Mouse (Mus musculus) limb, embryonic 15.5 days (tissue): ENCODE data around the gene Lhpp. TPM values are rescaled to one million over a fixed set of nuclear protein-coding genes. Genes with fewer than 3 reads are reported as not detected.

Experiments
- ATAC-seq: fragments of 200-750 bp; cut with Nextera tagmentation; 2 replicates; pipeline ENCODE4 v1.8.0; 2017; ENCODE audit warnings: low read depth, moderate TSS enrichment; ENCODE audit not compliant: insufficient number of reproducible peaks, low FRiP score, low TSS enrichment
- H3K27ac ChIP-seq: fragments of 300-500 bp; sonication (generic); 2 replicates; pipeline ENCODE4 v1.5.1; 2015; ENCODE audit warnings: moderate library complexity, mild to moderate bottlenecking, inconsistent platforms
- H3K27me3 ChIP-seq: fragments of 300-500 bp; sonication (generic); 2 replicates; pipeline ENCODE4 v1.6.1; 2015; ENCODE audit warnings: inconsistent platforms
- H3K36me3 ChIP-seq: fragments of 300-500 bp; sonication (generic); 2 replicates; pipeline ENCODE4 v1.6.1; 2015; ENCODE audit warnings: inconsistent platforms
- H3K4me1 ChIP-seq: fragments of 300-500 bp; sonication (generic); 2 replicates; pipeline ENCODE4 v1.6.1; 2015; ENCODE audit warnings: inconsistent platforms
- H3K4me2 ChIP-seq: fragments of 300-500 bp; sonication (generic); 2 replicates; pipeline ENCODE4 v1.6.1; 2015; ENCODE audit warnings: mild to moderate bottlenecking, inconsistent platforms
- H3K4me3 ChIP-seq: fragments of 300-500 bp; sonication (generic); 2 replicates; pipeline ENCODE4 v1.5.1; 2015; ENCODE audit warnings: mild to moderate bottlenecking, inconsistent platforms
- H3K9ac ChIP-seq: fragments of 300-500 bp; sonication (generic); 2 replicates; pipeline ENCODE4 v1.6.1; 2015; ENCODE audit warnings: inconsistent platforms
- H3K9me3 ChIP-seq: fragments of 300-500 bp; sonication (generic); 2 replicates; pipeline ENCODE4 v1.6.1; 2016; ENCODE audit warnings: inconsistent platforms
- WGBS: fragments of 180-500 bp; shearing (Covaris S2); methylation state at CpG from one replicate; pipeline ENCODE4 v1.1.7; 2015; 5-methylcytosine and 5-hydroxymethylcytosine counted together
- polyA plus RNA-seq: library from polyadenylated mRNA; unstranded; fragments of >200 nt; fragmentation: Nextera tagmentation; extraction: Ambion mirVana; gene quantifications from 2 replicates; pipeline ENCODE4 v1.2.1, GENCODE M21; 2015

Gene Lhpp
- polyA plus RNA-seq, 1 experiment from 2014 or later: 16.8 TPM

DNA sequence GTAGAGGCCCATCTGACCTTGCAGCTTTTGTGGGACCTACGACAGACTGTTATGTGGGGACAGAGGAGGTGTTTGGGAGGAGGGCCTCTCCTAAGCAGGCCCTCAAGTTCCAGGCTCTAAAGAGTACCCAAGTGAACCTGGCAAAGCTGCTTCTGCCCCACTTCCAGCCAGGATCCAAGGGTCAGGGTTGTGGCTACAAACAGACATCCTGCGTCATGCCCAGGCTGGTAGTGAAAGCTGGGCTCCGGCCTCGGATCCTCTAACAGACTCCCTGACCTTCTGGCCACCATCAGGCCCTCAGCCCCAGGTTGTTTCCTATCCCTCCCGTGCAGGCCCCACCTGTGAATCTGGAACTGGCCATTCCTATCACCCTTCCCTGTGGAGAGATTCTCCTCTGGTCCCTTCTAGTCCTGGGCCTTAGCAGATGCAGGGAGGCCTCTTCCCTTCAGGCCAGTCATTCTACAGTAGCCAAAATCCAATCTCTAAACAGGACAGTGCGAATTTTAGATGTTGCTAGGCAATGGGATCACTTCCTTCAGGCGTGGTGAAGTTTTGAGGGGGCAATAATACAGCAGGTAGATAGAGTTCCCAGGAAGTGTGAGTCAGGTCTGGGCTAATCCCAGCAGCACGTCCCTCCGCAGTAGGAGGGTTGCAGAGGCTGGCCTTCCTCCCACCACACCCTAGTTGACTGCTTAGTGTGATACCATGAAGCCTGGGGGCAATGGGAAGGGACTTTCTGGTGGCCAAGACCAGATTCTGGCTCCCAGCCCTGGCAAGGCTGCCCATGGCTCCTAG lies 93.3 kb downstream of the Lhpp start:
- Histone ChIP-seq H3K27ac (no peak overlapping the region), H3K36me3 (0 out of 2 replicates have a peak, but pooled peaks cover 2% of the 10 kb centered on the region), H3K9ac (no peak overlapping the region), H3K4me3 (no peak overlapping the region), H3K27me3 (no peaks in the 10 kb centered on the region), H3K4me2 (no peak overlapping the region), H3K9me3 (no peaks in the 10 kb centered on the region), H3K4me1 (peaks cover 8% of the 10 kb centered on the region)
- WGBS: 79% methylated on average over 9 of the region's 9 CpGs
- no peak for ATAC-seq

DNA sequence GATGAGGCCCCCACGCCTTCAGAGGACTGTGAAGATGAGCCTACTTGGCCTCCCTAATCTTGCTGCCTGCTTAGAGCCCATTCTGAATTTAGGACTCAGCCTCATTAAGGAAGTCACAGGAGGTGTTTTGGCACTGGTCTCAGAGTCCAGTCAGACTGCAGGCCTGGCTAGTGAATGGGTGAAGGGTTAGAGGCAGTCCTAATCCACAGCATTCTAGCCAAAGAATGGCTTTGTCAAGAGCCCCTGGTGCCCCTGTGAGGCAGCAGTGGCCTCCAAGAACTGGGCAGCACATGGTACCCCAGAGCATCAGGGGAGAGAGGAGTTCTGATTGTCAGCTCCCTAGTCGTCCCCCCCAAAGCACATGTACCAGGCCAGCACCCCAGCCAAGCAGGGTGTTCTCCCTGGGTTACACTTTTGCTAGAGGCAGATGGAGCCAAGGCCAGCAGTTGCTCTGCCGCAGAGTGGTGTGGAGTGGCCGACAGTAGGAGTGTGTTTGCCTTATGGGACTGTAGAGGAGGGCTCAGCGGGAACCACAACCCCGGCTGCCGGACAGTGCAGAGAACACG lies 94.0 kb downstream of the Lhpp start:
- Histone ChIP-seq H3K36me3 (0 out of 2 replicates have a peak, but pooled peaks cover 2% of the 10 kb centered on the region), H3K4me1 (peaks cover 8% of the 10 kb centered on the region), H3K4me3 (no peak overlapping the region), H3K4me2 (no peak overlapping the region), H3K9me3 (no peaks in the 10 kb centered on the region), H3K27ac (no peak overlapping the region), H3K9ac (no peak overlapping the region), H3K27me3 (no peaks in the 10 kb centered on the region)
- 86% methylated on average over 8 of the region's 8 CpGs for WGBS
- ATAC-seq: no peak

DNA sequence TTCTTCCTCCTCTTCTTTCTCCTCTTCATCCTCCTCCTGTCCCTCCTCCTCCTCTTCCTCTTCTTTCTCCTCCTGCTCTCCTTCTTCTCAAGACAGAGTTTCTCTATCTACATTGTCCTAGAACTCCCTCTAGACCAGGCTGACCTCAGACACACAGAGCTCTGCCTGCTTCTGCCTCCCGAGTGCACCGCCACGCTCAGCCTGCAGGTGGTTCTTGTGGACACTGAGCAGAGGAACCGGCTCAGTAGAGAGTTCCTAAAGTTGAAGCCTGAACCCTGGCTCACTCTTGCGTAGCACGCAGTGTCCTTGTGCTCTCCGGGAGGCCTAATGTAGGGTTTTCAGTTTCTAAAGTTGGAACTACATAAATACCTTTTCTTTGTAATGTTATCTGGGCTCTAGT lies 94.7 kb downstream of the Lhpp start:
- Histone ChIP-seq H3K9ac (no peak overlapping the region), H3K4me2 (no peak overlapping the region), H3K9me3 (no peaks in the 10 kb centered on the region), H3K27me3 (no peaks in the 10 kb centered on the region), H3K27ac (no peak overlapping the region), H3K4me3 (no peak overlapping the region), H3K4me1 (peaks cover 3% of the 10 kb centered on the region), H3K36me3 (0 out of 2 replicates have a peak, but pooled peaks cover 2% of the 10 kb centered on the region)
- ATAC-seq: no peak
- WGBS: 92% methylated on average over 7 of the region's 7 CpGs

DNA sequence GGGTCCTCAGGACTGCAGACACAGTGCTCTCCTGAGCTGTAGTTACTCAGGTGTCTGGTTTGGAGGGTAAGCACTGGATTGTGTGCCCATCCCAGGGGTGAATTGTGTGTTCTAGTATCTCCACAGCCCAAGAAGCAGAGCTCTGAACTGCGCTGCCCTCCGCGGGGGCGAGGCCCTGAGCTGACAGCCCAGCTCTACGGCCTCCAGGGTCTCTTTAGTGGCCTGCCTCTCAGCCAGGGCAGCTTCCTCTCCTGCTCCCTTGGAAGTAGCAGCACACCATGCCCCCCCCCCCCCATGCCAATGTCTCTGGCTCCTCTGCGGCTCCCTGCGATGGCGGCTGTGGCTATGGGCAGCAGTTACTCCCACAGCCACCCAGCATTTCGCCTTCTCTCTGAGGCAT lies 101.1 kb downstream of the Lhpp start:
- Histone ChIP-seq H3K4me2 (no peak overlapping the region), H3K27ac (no peak overlapping the region)

DNA sequence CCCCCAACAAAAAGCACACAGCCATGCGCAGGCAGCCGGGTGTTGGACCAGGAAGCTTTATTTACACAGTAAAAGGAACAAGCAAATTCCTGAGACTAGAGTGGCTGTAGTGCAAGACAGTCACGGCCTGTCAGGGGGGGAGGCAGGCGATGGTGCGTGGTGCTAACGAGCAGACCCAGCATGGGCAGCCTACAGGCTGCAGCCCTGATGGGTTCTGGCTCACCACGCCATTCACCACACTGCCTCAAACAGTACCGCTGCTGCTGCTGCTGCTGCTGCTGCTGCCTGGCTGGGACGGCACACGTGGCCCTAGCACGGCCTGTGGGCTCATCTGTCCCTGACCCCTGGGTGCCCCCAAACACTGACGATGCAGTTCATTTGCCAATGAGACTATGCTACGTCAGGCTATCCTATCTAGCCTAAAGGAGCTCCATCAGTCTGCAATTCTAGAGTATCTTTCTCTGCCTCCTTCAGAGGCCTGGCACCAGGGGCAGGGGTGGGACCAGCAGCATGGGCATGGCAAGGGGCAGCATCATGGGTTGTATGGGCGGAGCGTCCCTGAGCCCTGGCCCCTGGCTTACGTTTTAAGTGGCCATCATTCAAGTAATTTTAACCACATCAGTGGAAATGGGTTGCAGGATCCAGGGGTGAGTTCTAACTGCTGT lies 101.7 kb downstream of the Lhpp start:
- WGBS: 34% methylated on average over 16 of the region's 16 CpGs
- Histone ChIP-seq H3K27me3 (no peaks in the 10 kb centered on the region), H3K4me1 (peaks cover 37% of the 10 kb centered on the region), H3K9me3 (no peaks in the 10 kb centered on the region), H3K9ac (no peak overlapping the region), H3K4me3 (no peak overlapping the region), H3K4me2 (no peak overlapping the region), H3K27ac (0 out of 2 replicates have a peak overlapping the region, but pooled peaks have one; percentile 33), H3K36me3 (peaks cover 15% of the 10 kb centered on the region)
- ATAC-seq: no peak; the same call in 1 of the 2 replicates

More for the DNA sequence above, 101.1 kb downstream of the Lhpp start:
- Histone ChIP-seq H3K36me3 (peaks cover 15% of the 10 kb centered on the region), H3K4me3 (no peak overlapping the region), H3K9me3 (no peaks in the 10 kb centered on the region), H3K9ac (no peak overlapping the region), H3K4me1 (peaks cover 37% of the 10 kb centered on the region), H3K27me3 (no peaks in the 10 kb centered on the region)
- 67% methylated on average over 8 of the region's 9 CpGs for WGBS
- no peak for ATAC-seq

DNA sequence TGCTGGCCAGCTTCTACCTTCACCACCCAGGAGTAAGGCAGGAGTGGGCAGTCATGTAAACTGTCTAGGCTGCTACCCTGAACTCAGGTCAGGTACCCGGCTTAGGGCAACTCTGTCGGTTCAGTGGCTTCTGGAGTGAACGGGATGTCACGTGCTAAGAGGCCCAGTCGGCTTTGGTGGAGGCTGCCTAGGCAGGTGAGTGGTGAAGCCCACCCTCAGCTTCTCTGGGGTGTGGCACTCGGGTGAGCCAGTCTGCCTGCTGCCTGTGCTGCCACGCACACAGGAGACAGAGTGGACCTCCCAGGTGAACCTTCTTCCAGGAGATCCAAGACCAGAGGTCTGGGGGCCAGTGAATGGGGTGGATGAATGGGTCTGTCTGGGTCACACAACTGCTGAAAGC lies 102.5 kb downstream of the Lhpp start:
- Histone ChIP-seq H3K4me2 (no peak overlapping the region), H3K9me3 (no peaks in the 10 kb centered on the region), H3K36me3 (peaks cover 13% of the 10 kb centered on the region), H3K9ac (no peak overlapping the region), H3K27ac (peak overlapping the region; percentile 39; the same call in 1 of the 2 replicates), H3K4me3 (no peak overlapping the region), H3K27me3 (no peaks in the 10 kb centered on the region), H3K4me1 (peaks cover 41% of the 10 kb centered on the region)
- no peak for ATAC-seq
- 75% methylated on average over 7 of the region's 7 CpGs for WGBS

DNA sequence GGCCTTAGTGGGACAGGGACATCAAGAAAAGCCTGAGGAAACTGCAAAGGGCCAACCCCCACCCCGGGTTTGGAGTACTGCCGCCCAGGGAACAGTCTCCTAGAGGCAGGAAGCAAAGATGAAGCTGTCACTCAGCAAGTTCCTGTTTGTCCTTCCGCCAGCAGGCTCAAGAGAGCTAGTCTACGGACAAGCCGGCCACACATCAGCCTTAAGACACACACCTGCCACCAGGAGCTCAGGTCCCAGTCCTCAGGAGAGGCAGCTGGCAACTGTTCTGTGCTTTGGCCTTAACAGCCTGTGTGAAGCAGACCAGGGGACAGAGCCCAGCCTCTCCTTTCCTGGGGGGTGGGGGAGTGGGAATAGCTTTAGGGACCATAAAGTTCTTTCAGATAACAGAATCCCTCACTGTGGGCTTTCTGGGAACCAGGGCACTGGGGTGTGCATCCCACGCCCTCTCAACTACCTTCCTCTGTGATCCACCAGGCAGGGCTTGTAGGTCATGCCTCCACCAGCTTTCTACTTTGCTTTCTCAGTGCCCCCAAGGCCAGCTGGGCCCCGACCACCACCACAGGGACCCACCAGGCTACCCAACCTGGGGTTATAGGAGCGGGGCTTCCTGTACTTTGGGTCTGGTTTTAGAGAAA lies 103.2 kb downstream of the Lhpp start:
- Histone ChIP-seq H3K9me3 (no peaks in the 10 kb centered on the region), H3K9ac (no peak overlapping the region), H3K4me3 (no peak overlapping the region), H3K4me1 (peaks cover 41% of the 10 kb centered on the region), H3K27me3 (no peaks in the 10 kb centered on the region), H3K36me3 (peaks cover 13% of the 10 kb centered on the region), H3K27ac (peak overlapping the region; percentile 78), H3K4me2 (no peak overlapping the region)
- 73% methylated on average over 8 of the region's 8 CpGs for WGBS
- ATAC-seq: no peak

DNA sequence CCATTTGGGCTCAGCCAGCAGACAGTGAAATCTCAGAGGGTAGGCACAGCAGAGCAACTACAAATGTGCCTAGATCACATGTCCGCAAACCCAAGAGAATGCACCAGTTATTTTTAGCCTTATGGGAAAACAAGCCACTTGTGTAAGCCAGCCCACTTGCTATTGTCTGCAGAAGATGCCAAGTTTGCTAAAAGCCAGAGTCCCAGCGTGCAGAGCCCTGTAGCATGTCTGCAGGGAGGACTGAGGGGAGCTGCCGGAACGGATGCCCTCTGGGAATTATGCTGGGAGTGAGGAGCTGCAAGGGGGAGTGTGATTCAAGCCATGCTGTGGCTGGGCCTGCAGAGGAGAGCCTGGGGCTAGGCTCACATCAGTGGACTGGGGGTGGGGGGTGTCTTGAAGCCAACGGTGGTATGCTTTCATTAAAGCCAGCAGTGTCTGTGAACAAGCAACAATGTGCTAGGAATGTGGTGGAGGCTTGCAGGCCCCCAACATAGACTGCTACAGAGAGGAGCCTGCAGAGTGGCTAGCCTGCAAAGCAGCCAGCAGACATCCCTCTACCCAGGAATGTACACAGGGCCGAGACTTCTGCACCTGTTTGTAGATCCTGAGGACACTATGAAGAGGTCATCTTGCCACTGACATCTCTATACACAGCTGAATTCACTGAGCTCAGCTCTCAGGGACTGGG lies 103.9 kb downstream of the Lhpp start:
- Histone ChIP-seq H3K4me1 (peaks cover 41% of the 10 kb centered on the region), H3K27me3 (no peaks in the 10 kb centered on the region), H3K4me2 (no peak overlapping the region), H3K36me3 (peaks cover 13% of the 10 kb centered on the region), H3K9ac (no peak overlapping the region), H3K4me3 (no peak overlapping the region), H3K9me3 (no peaks in the 10 kb centered on the region), H3K27ac (peak overlapping the region; percentile 78)
- WGBS: 27% methylated on average over 6 of the region's 6 CpGs
- ATAC-seq: peak; percentile 25; the same call in 1 of the 2 replicates

DNA sequence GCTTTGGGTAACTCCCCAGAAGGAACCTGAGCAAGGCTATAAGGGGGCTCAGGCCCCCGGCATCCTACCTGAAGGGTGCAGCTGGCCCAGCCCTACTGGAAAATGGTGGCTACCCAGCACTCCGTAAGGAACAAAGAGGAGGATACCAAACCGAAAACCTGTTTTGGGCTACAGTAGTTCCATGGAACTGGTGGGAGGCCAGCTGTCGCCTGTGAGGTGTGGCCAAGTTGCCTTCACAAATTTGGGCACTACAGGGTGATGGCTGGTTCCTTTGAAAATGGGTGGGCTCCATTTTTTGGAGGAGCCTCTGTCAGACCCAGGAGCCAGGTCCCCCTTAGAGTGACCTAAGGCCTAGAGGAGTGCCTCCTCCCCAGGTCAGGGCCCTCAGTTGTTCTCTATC lies 104.8 kb downstream of the Lhpp start:
- Histone ChIP-seq H3K4me1 (peaks cover 45% of the 10 kb centered on the region), H3K27ac (peak overlapping the region; percentile 78; the same call in 1 of the 2 replicates), H3K4me3 (no peak overlapping the region), H3K27me3 (no peaks in the 10 kb centered on the region), H3K9ac (no peak overlapping the region), H3K4me2 (no peak overlapping the region), H3K36me3 (peaks cover 13% of the 10 kb centered on the region), H3K9me3 (no peaks in the 10 kb centered on the region)
- no peak for ATAC-seq
- 97% methylated on average over 4 of the region's 4 CpGs for WGBS

DNA sequence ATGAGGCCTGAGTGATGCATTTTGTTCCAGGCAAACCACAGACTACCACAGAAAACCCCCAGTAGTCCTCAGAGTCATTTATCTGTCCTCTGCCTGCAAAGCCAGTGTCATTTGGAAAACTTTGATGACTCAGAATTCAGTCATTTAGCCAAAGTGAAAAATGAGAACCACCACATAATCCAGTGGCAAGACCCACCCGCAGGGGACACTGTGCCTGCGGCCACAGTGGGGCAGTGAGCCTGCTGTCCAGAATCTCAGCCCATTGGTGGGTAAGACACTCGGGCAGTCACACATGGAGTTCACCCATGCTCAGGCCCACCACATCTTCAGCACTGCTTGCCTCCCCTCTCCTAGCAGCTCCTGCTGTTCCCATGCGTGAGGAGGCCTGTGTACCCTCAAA lies 109.1 kb downstream of the Lhpp start:
- peaks cover 40% of the 10 kb centered on the region for H3K4me1 ChIP-seq
- no peaks in the 10 kb centered on the region for H3K27me3 ChIP-seq
- H3K9ac ChIP-seq: no peak overlapping the region
- no peaks in the 10 kb centered on the region for H3K9me3 ChIP-seq
- H3K4me3 ChIP-seq: no peak overlapping the region
- 81% methylated on average over 4 of the region's 4 CpGs for WGBS
- no peak for ATAC-seq
- no peak overlapping the region for H3K4me2 ChIP-seq
- H3K36me3 ChIP-seq: peaks cover 9% of the 10 kb centered on the region
- 0 out of 2 replicates have a peak overlapping the region, but pooled peaks have one; percentile 17 for H3K27ac ChIP-seq

DNA sequence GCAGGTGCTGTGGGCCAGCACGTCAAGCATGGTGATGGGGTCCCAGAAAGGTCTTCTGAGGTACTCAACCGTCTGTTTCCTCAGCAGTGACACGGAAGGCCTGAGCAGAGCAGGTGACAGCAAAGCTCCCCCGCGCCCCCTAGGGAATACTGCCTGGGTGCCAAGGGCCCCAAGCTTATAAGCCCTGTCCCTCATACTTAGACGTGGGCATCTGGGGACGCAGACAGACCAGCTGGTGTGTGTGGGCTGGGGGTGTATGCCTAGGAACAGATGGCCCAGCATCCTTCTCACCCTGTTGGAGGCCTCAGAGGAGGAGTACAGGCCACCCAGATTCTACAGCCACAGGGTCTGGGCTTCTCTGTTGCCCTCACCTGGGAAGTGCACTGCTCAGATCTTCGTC lies 110.1 kb downstream of the Lhpp start:
- 70% methylated on average over 8 of the region's 8 CpGs for WGBS
- Histone ChIP-seq H3K9ac (no peak overlapping the region), H3K9me3 (no peaks in the 10 kb centered on the region), H3K36me3 (peaks cover 1% of the 10 kb centered on the region; the same call in 1 of the 2 replicates), H3K4me1 (peaks cover 36% of the 10 kb centered on the region), H3K4me3 (no peak overlapping the region), H3K4me2 (no peak overlapping the region), H3K27ac (0 out of 2 replicates have a peak overlapping the region, but pooled peaks have one; percentile 17), H3K27me3 (no peaks in the 10 kb centered on the region)
- ATAC-seq: no peak
